Mouse (Mus musculus): ENCODE data around the gene Mmp25. TPM values are rescaled to one million over a fixed set of nuclear protein-coding genes. Genes with fewer than 3 reads are reported as not detected.

Mmp25 gene
- polyA plus RNA-seq, 1 experiment from 2014 or later: 0.62 TPM

- 86% methylated on average over 28 of the region's 28 CpGs for WGBS
- no peaks in the 10 kb centered on the region for H3K36me3 ChIP-seq (ENCODE audit: control insufficient read depth, insufficient read depth, low read length)
- H3K9me3 ChIP-seq (replicated peaks; ENCODE audit: control insufficient read depth, low read length): no peaks in the 10 kb centered on the region
- H3K27ac ChIP-seq (ENCODE audit: low read depth, low read length): no peak overlapping the region
- no peaks in the 10 kb centered on the region for H3K4me1 ChIP-seq (ENCODE audit: control insufficient read depth, insufficient read depth, low read length)
- no peak overlapping the region for H3K4me3 ChIP-seq (ENCODE audit: low read depth, low read length)
- ATAC-seq (0 out of 2 replicates have a peak, but pooled peaks have one; percentile 34), DNase-seq (ENCODE audit: low spot score) (peak; percentile 35)
- no peak overlapping the region for H3K4me2 ChIP-seq (ENCODE audit: low read length)
- no peaks in the 10 kb centered on the region for H3K27me3 ChIP-seq (replicated peaks; ENCODE audit: control insufficient read depth, insufficient read depth, low read length)
- no peak overlapping the region for H3K9ac ChIP-seq (ENCODE audit: low read length)
These were observed 34.7 kb downstream of the Mmp25 start for GRCm38 (mm10) chr17:23610361-23610800.

DNA sequence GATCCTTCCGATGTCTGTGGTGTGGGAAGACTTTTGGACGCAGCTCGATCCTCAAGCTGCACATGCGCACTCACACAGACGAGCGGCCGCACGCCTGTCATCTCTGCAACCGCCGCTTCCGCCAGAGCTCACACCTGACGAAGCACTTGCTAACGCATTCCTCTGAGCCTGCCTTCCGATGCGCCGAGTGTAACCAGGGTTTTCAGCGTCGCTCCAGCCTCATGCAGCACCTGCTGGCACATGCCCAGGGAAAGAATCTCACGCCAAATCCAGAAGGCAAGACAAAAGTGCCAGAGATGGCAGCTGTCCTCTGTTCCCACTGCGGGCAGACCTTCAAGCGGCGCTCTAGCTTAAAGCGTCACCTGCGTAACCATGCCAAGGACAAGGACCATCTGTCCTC lies 35.5 kb downstream of the Mmp25 start:
- Histone ChIP-seq H3K27me3 (replicated peaks; ENCODE audit: control insufficient read depth, insufficient read depth, low read length) (no peaks in the 10 kb centered on the region), H3K9me3 (replicated peaks; ENCODE audit: control insufficient read depth, low read length) (no peaks in the 10 kb centered on the region), H3K4me1 (ENCODE audit: control insufficient read depth, insufficient read depth, low read length) (no peaks in the 10 kb centered on the region), H3K36me3 (ENCODE audit: control insufficient read depth, insufficient read depth, low read length) (no peaks in the 10 kb centered on the region), H3K27ac (ENCODE audit: low read depth, low read length) (no peak overlapping the region), H3K4me2 (ENCODE audit: low read length) (no peak overlapping the region), H3K4me3 (ENCODE audit: low read depth, low read length) (no peak overlapping the region), H3K9ac (ENCODE audit: low read length) (no peak overlapping the region)
- DNase-seq (ENCODE audit: low spot score) (no peak), ATAC-seq (no peak)
- 89% methylated on average over 24 of the region's 24 CpGs for WGBS

DNA sequence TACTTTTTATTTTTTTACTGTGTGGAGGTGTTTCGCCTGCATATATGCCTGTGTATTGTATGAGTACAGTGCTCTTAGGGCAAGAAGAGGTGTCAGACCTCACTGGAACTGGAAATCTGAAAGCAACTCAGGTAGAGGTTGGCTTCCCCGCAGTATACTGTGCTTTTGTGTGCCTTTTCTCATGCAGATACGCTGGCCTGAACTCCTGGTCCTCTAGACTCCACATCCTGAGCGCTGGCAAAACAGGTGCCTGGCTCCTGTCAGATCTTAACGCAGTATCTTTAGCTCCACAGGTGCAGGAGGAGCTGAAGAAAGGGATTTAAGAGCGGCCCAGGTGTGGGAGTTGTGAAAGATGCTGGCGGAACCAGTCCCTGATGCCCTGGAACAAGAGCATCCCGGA lies 39.9 kb downstream of the Mmp25 start:
- Histone ChIP-seq H3K9ac (ENCODE audit: low read length) (no peak overlapping the region), H3K27ac (ENCODE audit: low read depth, low read length) (no peak overlapping the region), H3K27me3 (replicated peaks; ENCODE audit: control insufficient read depth, insufficient read depth, low read length) (0 out of 2 replicates have a peak, but pooled peaks cover 2% of the 10 kb centered on the region), H3K4me1 (ENCODE audit: control insufficient read depth, insufficient read depth, low read length) (no peaks in the 10 kb centered on the region), H3K4me3 (ENCODE audit: low read depth, low read length) (no peak overlapping the region), H3K4me2 (ENCODE audit: low read length) (no peak overlapping the region), H3K36me3 (ENCODE audit: control insufficient read depth, insufficient read depth, low read length) (no peaks in the 10 kb centered on the region), H3K9me3 (replicated peaks; ENCODE audit: control insufficient read depth, low read length) (no peaks in the 10 kb centered on the region)
- ATAC-seq: no peak
- WGBS: 87% methylated on average over 8 of the region's 8 CpGs
- DNase-seq (ENCODE audit: low spot score): no peak

GRCm38 (mm10) chr17:23604394-23604793 lies 40.7 kb downstream of the Mmp25 start:
- no peaks in the 10 kb centered on the region for H3K36me3 ChIP-seq (ENCODE audit: control insufficient read depth, insufficient read depth, low read length)
- no peak overlapping the region for H3K9ac ChIP-seq (ENCODE audit: low read length)
- 77% methylated on average over 7 of the region's 7 CpGs for WGBS
- H3K27ac ChIP-seq (ENCODE audit: low read depth, low read length): no peak overlapping the region
- ATAC-seq: no peak
- H3K9me3 ChIP-seq (replicated peaks; ENCODE audit: control insufficient read depth, low read length): no peaks in the 10 kb centered on the region
- peaks cover 2% of the 10 kb centered on the region; the same call in 1 of the 2 replicates for H3K4me1 ChIP-seq (ENCODE audit: control insufficient read depth, insufficient read depth, low read length)
- DNase-seq (ENCODE audit: low spot score): no peak
- no peak overlapping the region for H3K4me3 ChIP-seq (ENCODE audit: low read depth, low read length)
- no peak overlapping the region for H3K4me2 ChIP-seq (ENCODE audit: low read length)
- H3K27me3 ChIP-seq (replicated peaks; ENCODE audit: control insufficient read depth, insufficient read depth, low read length): 0 out of 2 replicates have a peak, but pooled peaks cover 2% of the 10 kb centered on the region

- Histone ChIP-seq H3K4me2 (ENCODE audit: low read length) (no peak overlapping the region), H3K27me3 (replicated peaks; ENCODE audit: control insufficient read depth, insufficient read depth, low read length) (0 out of 2 replicates have a peak, but pooled peaks cover 2% of the 10 kb centered on the region), H3K4me3 (ENCODE audit: low read depth, low read length) (no peak overlapping the region), H3K27ac (ENCODE audit: low read depth, low read length) (no peak overlapping the region), H3K9me3 (replicated peaks; ENCODE audit: control insufficient read depth, low read length) (no peaks in the 10 kb centered on the region), H3K4me1 (ENCODE audit: control insufficient read depth, insufficient read depth, low read length) (peaks cover 6% of the 10 kb centered on the region; the same call in 1 of the 2 replicates), H3K9ac (ENCODE audit: low read length) (no peak overlapping the region), H3K36me3 (ENCODE audit: control insufficient read depth, insufficient read depth, low read length) (no peaks in the 10 kb centered on the region)
- 57% methylated on average over 2 of the region's 2 CpGs for WGBS
- DNase-seq (ENCODE audit: low spot score) (peak; percentile 59), ATAC-seq (no peak)
These were observed 41.5 kb downstream of the Mmp25 start for GRCm38 (mm10) chr17:23603542-23603941.

DNA sequence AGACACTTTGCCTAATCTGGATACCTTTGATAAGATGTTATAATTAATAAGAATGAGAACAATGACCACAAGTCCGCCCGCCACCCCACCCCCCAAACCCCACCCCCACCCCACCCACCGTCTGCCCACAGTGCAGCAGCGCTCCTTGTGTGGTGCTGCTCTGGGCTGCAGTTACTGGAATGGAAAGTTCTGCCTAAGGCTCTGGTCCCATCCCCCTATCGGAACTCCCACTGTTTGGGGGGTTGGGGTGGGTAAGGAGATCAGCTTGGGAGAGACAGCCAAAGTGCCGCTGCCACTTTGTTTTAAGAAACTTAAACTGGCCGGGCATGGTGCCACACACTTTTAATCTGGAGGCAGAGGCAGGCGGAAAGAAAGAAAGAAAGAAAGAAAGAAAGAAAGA lies 42.0 kb downstream of the Mmp25 start:
- Histone ChIP-seq H3K9ac (ENCODE audit: low read length) (no peak overlapping the region), H3K27me3 (replicated peaks; ENCODE audit: control insufficient read depth, insufficient read depth, low read length) (0 out of 2 replicates have a peak, but pooled peaks cover 2% of the 10 kb centered on the region), H3K36me3 (ENCODE audit: control insufficient read depth, insufficient read depth, low read length) (no peaks in the 10 kb centered on the region), H3K9me3 (replicated peaks; ENCODE audit: control insufficient read depth, low read length) (no peaks in the 10 kb centered on the region), H3K4me3 (ENCODE audit: low read depth, low read length) (no peak overlapping the region), H3K4me2 (ENCODE audit: low read length) (no peak overlapping the region), H3K27ac (ENCODE audit: low read depth, low read length) (no peak overlapping the region), H3K4me1 (ENCODE audit: control insufficient read depth, insufficient read depth, low read length) (peaks cover 6% of the 10 kb centered on the region; the same call in 1 of the 2 replicates)
- WGBS: 10% methylated on average over 8 of the region's 8 CpGs
- peak; percentile 22 for DNase-seq (ENCODE audit: low spot score)
- ATAC-seq: no peak

- Histone ChIP-seq H3K27ac (ENCODE audit: low read depth, low read length) (no peak overlapping the region), H3K4me1 (ENCODE audit: control insufficient read depth, insufficient read depth, low read length) (peaks cover 6% of the 10 kb centered on the region; the same call in 1 of the 2 replicates), H3K27me3 (replicated peaks; ENCODE audit: control insufficient read depth, insufficient read depth, low read length) (0 out of 2 replicates have a peak, but pooled peaks cover 2% of the 10 kb centered on the region), H3K36me3 (ENCODE audit: control insufficient read depth, insufficient read depth, low read length) (no peaks in the 10 kb centered on the region), H3K4me2 (ENCODE audit: low read length) (no peak overlapping the region), H3K9me3 (replicated peaks; ENCODE audit: control insufficient read depth, low read length) (no peaks in the 10 kb centered on the region), H3K9ac (ENCODE audit: low read length) (no peak overlapping the region), H3K4me3 (ENCODE audit: low read depth, low read length) (no peak overlapping the region)
- DNase-seq (ENCODE audit: low spot score): no peak
- WGBS: 51% methylated on average over 10 of the region's 10 CpGs
- no peak for ATAC-seq
These were observed 43.1 kb downstream of the Mmp25 start for GRCm38 (mm10) chr17:23601836-23602585.

DNA sequence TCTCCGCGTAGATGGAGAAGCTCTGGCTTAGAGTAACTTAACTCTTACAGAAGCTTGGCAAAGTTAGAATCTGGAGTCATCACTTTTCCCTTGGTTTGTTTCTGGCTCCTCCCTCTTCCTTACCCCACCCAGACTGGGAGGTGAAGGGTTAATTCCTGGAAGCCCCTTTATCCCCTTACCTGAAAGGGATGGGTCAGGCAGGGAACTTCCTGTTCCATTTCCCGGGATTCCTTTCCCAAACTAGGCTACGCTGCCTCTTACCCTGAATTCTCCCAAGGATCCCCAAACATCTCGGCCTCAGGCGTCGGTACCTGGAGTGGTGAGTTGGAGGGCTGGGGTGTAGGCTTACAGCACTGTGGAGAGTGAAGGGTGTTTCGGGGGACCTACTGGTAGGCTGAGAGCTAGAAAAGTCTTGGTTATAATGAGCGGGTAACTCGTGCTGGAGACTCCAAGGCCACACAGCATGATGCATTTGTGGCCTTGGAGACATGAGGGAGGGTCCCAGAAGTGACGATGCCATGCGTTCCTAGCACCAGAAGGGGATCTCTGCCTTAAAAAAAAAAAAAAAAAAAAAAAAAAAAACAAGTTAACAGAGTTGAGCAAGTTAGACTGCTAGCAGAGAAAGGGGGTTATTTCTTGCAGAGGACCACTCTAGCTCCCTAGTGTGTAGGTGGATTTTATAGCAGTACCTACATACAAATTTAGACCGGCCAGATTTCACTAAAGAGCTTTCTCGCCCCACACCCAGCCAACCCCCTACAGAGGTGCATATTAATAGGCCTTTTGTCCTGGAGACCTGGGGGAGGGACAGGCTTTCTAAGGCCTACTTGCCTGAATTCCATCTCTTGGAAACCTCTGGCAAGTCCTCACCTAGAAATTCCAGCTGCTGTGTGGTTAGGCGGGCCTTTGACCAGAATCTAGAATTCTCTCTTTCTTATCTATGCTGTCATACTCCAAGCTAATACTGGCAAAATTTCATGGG lies 44.1 kb downstream of the Mmp25 start, which contains the start of gene Zscan10:
Zscan10 (plus strand) TSS at position 216 of the 982 bp plus-strand sequence.
- 0 out of 2 replicates have a peak, but pooled peaks cover 2% of the 10 kb centered on the region for H3K27me3 ChIP-seq (replicated peaks; ENCODE audit: control insufficient read depth, insufficient read depth, low read length)
- H3K4me3 ChIP-seq (ENCODE audit: low read depth, low read length): no peak within 1 kb of the TSS
- peaks cover 6% of the 10 kb centered on the region; the same call in 1 of the 2 replicates for H3K4me1 ChIP-seq (ENCODE audit: control insufficient read depth, insufficient read depth, low read length)
- H3K27ac ChIP-seq (ENCODE audit: low read depth, low read length): no peak within 1 kb of the TSS
- ATAC-seq (no peak), DNase-seq (ENCODE audit: low spot score) (no peak)
- peak within 1 kb of the TSS; percentile 55; the same call in 1 of the 2 replicates for H3K9ac ChIP-seq (ENCODE audit: low read length)
- no peaks in the 10 kb centered on the region for H3K9me3 ChIP-seq (replicated peaks; ENCODE audit: control insufficient read depth, low read length)
- 26% methylated on average over 15 of the region's 15 CpGs for WGBS
- no peaks in the 10 kb centered on the region for H3K36me3 ChIP-seq (ENCODE audit: control insufficient read depth, insufficient read depth, low read length)
- H3K4me2 ChIP-seq (ENCODE audit: low read length): peak within 1 kb of the TSS; percentile 63

Data from forebrain, embryonic 14.5 days (tissue).